Mouse (Mus musculus): ENCODE measurements at regions not wholly inside any gene's neighbourhood (a gene's known extent, or its start where the extent isn't known, plus 50 kb on each side); places are given as distances from the start of the nearest gene placed in this dataset.

- no peak for DNase-seq (ENCODE audit: inconsistent age in 2 of 2, low spot score in 1 of 2)
These were observed 213.7 kb downstream of the Hs3st3b1 start for GRCm38 (mm10) chr11:63708412-63708811.

- no peak for DNase-seq (ENCODE audit: inconsistent age in 2 of 2, low spot score in 1 of 2)
These were observed 209.8 kb downstream of the Hs3st3b1 start for GRCm38 (mm10) chr11:63712053-63712864.

- no peak for DNase-seq (ENCODE audit: inconsistent age in 2 of 2, low spot score in 1 of 2)
These were observed 199.8 kb downstream of the Hs3st3b1 start for GRCm38 (mm10) chr11:63722261-63722660.

GRCm38 (mm10) chr11:63730880-63731279 is 191.2 kb downstream of the Hs3st3b1 start:
- DNase-seq (ENCODE audit: inconsistent age in 2 of 2, low spot score in 1 of 2): no peak

GRCm38 (mm10) chr11:63753260-63753659 is 168.8 kb downstream of the Hs3st3b1 start:
- DNase-seq (ENCODE audit: inconsistent age in 2 of 2, low spot score in 1 of 2): no peak

- no peak for DNase-seq (ENCODE audit: inconsistent age in 2 of 2, low spot score in 1 of 2)
These were observed 167.3 kb downstream of the Hs3st3b1 start for GRCm38 (mm10) chr11:63754826-63755225.

GRCm38 (mm10) chr11:63758313-63758712 is 163.8 kb downstream of the Hs3st3b1 start:
- DNase-seq (ENCODE audit: inconsistent age in 2 of 2, low spot score in 1 of 2): peak; percentile 6 to 29

GRCm38 (mm10) chr11:63761561-63761960 is 160.5 kb downstream of the Hs3st3b1 start:
- DNase-seq (ENCODE audit: inconsistent age in 2 of 2, low spot score in 1 of 2): no peak

- no peak for DNase-seq (ENCODE audit: inconsistent age in 2 of 2, low spot score in 1 of 2)
These were observed 154.3 kb downstream of the Hs3st3b1 start for GRCm38 (mm10) chr11:63767631-63768250.

- DNase-seq (ENCODE audit: inconsistent age in 2 of 2, low spot score in 1 of 2): no peak
These were observed 152.4 kb downstream of the Hs3st3b1 start for GRCm38 (mm10) chr11:63769738-63770137.

GRCm38 (mm10) chr11:63775382-63775781 is 146.7 kb downstream of the Hs3st3b1 start:
- DNase-seq (ENCODE audit: inconsistent age in 2 of 2, low spot score in 1 of 2): no peak

- DNase-seq (ENCODE audit: inconsistent age in 2 of 2, low spot score in 1 of 2): no peak
These were observed 142.7 kb downstream of the Hs3st3b1 start for GRCm38 (mm10) chr11:63779371-63779770.

- no peak for DNase-seq (ENCODE audit: inconsistent age in 2 of 2, low spot score in 1 of 2)
These were observed 139.8 kb downstream of the Hs3st3b1 start for GRCm38 (mm10) chr11:63781967-63782915.

- DNase-seq (ENCODE audit: inconsistent age in 2 of 2, low spot score in 1 of 2): no peak
These were observed 136.7 kb downstream of the Hs3st3b1 start for GRCm38 (mm10) chr11:63785281-63785886.

GRCm38 (mm10) chr11:63785965-63786364 is 136.1 kb downstream of the Hs3st3b1 start:
- no peak for DNase-seq (ENCODE audit: inconsistent age in 2 of 2, low spot score in 1 of 2)

GRCm38 (mm10) chr11:63789473-63790120 is 132.5 kb downstream of the Hs3st3b1 start:
- DNase-seq (ENCODE audit: inconsistent age in 2 of 2, low spot score in 1 of 2): no peak

GRCm38 (mm10) chr11:63791004-63791862 is 130.9 kb downstream of the Hs3st3b1 start:
- DNase-seq (ENCODE audit: inconsistent age in 2 of 2, low spot score in 1 of 2): no peak

GRCm38 (mm10) chr11:63793732-63794503 is 128.2 kb downstream of the Hs3st3b1 start:
- DNase-seq (ENCODE audit: inconsistent age in 2 of 2, low spot score in 1 of 2): no peak

- DNase-seq (ENCODE audit: inconsistent age in 2 of 2, low spot score in 1 of 2): peak; percentile 64 to 80
These were observed 109.9 kb downstream of the Hs3st3b1 start for GRCm38 (mm10) chr11:63812146-63812545.
